Mouse (Mus musculus) forebrain, embryonic 14.5 days (tissue): ENCODE results near the gene Pno1. TPM values are rescaled to one million over a fixed set of nuclear protein-coding genes. Genes with fewer than 3 reads are reported as not detected.

Source experiments
- ATAC-seq: fragments of 200-750 bp; cut with Nextera tagmentation; 2 replicates; pipeline ENCODE4 v1.8.0; 2017; ENCODE audit warnings: mild to moderate bottlenecking, moderate library complexity
- DNase-seq: peaks from one replicate; pipeline ENCODE4 v3.0.0-alpha.2; 2015; ENCODE audit warnings: low spot score
- H3K27ac ChIP-seq: fragments of 300-500 bp; sonication (generic); 2 replicates; pipeline ENCODE4 v1.5.1; 2014; ENCODE audit warnings: low read depth, mild to moderate bottlenecking, control low read depth, low read length, moderate library complexity
- H3K27me3 ChIP-seq: fragments of 300-500 bp; sonication (generic); replicated peaks from 2 replicates; pipeline ENCODE4 v1.6.1; 2014; ENCODE audit warnings: low read length, control low read depth, mixed read lengths; ENCODE audit not compliant: control insufficient read depth, insufficient read depth
- H3K36me3 ChIP-seq: fragments of 300-500 bp; sonication (generic); 2 replicates; pipeline ENCODE4 v1.6.1; 2014; ENCODE audit warnings: low read length, control low read depth; ENCODE audit not compliant: control insufficient read depth, insufficient read depth
- H3K4me1 ChIP-seq: fragments of 300-500 bp; sonication (generic); 2 replicates; pipeline ENCODE4 v1.6.1; 2014; ENCODE audit warnings: antibody characterized with exemption, low read length, control low read depth; ENCODE audit not compliant: control insufficient read depth, insufficient read depth
- H3K4me2 ChIP-seq: fragments of 300-500 bp; sonication (generic); 2 replicates; pipeline ENCODE4 v1.6.1; 2014; ENCODE audit warnings: mild to moderate bottlenecking, control low read depth, low read length
- H3K4me3 ChIP-seq: fragments of 300-500 bp; sonication (generic); 2 replicates; pipeline ENCODE4 v1.5.1; 2014; ENCODE audit warnings: low read depth, low read length, control low read depth
- H3K9ac ChIP-seq: fragments of 300-500 bp; sonication (generic); 2 replicates; pipeline ENCODE4 v1.6.1; 2014; ENCODE audit warnings: mild to moderate bottlenecking, low read length, control low read depth, moderate library complexity
- H3K9me3 ChIP-seq: fragments of 300-500 bp; sonication (generic); replicated peaks from 2 replicates; pipeline ENCODE4 v1.6.1; 2016; ENCODE audit warnings: low read length, control low read depth, mixed read lengths; ENCODE audit not compliant: control insufficient read depth
- WGBS: fragments of 180-500 bp; shearing (Covaris S2); extraction: QIAGEN DNeasy Blood & Tissue Kit; methylation state at CpG from one replicate; pipeline ENCODE4 v1.1.7; 2014; 5-methylcytosine and 5-hydroxymethylcytosine counted together
- polyA plus RNA-seq: library from polyadenylated mRNA; unstranded; fragments of >200 nt; fragmentation: Nextera tagmentation; extraction: Ambion mirVana; gene quantifications from 2 replicates; pipeline ENCODE4 v1.2.1, GENCODE M21; 2014

The Pno1 gene
- polyA plus RNA-seq, 1 experiment from 2014 or later, result 50.2 TPM

- DNase-seq (no peak), ATAC-seq (no peak)
- Histone ChIP-seq H3K27me3 (no peaks in the 10 kb centered on the region), H3K36me3 (0 out of 2 replicates have a peak, but pooled peaks cover 3% of the 10 kb centered on the region), H3K4me3 (no peak overlapping the region), H3K4me1 (no peaks in the 10 kb centered on the region), H3K9ac (no peak overlapping the region), H3K9me3 (no peaks in the 10 kb centered on the region), H3K4me2 (no peak overlapping the region), H3K27ac (no peak overlapping the region)
- WGBS, result 73% methylated on average over 3 of the region's 3 CpGs
Observed at GRCm38 (mm10) chr11:17188786-17189185, 22.6 kb downstream of the Pno1 start.

- DNase-seq (no peak), ATAC-seq (no peak)
- H3K4me1 ChIP-seq, result no peaks in the 10 kb centered on the region
- 0 out of 2 replicates have a peak, but pooled peaks cover 3% of the 10 kb centered on the region for H3K36me3 ChIP-seq
- 77% methylated on average over 3 of the region's 3 CpGs for WGBS
- H3K27me3 ChIP-seq, result no peaks in the 10 kb centered on the region
- no peaks in the 10 kb centered on the region for H3K9me3 ChIP-seq
- H3K27ac ChIP-seq, result no peak overlapping the region
- no peak overlapping the region for H3K9ac ChIP-seq
- H3K4me2 ChIP-seq, result no peak overlapping the region
- no peak overlapping the region for H3K4me3 ChIP-seq
Observed at GRCm38 (mm10) chr11:17187649-17188048, 23.7 kb downstream of the Pno1 start.

- Histone ChIP-seq H3K4me1 (no peaks in the 10 kb centered on the region; the same call in 1 of the 2 replicates), H3K36me3 (no peaks in the 10 kb centered on the region), H3K9ac (no peak overlapping the region), H3K4me2 (no peak overlapping the region), H3K27ac (no peak overlapping the region), H3K9me3 (no peaks in the 10 kb centered on the region), H3K4me3 (no peak overlapping the region), H3K27me3 (no peaks in the 10 kb centered on the region)
- ATAC-seq, result no peak
- DNase-seq, result no peak
- whole genome bisulfite sequencing, result 90% methylated on average over 2 of the region's 2 CpGs
Observed at GRCm38 (mm10) chr11:17183165-17183564, 28.2 kb downstream of the Pno1 start.

DNA sequence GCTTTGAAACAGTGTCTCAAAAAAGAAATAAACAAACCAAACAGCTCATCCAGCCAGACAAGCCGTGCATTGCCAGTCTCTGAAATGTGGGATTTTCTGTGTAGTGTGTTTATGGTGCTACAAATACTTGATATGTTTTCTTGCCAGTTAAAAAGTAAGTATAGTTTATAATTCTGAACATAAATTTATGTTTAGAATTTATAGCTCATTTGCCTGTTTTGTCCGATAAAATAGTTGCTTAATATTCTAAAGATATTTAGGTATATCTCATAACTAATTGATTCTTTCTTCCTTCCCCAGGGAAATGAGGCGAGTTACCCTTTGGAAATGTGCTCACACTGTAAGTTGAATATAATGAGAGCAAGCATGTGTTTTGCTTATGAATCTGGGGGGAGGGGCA, 29.6 kb downstream of the Pno1 start, which contains the start of gene Wdr92:
Gene Wdr92 (plus strand): TSS at position 301 of the 400 bp plus-strand sequence.
- DNase-seq (no peak), ATAC-seq (no peak)
- Histone ChIP-seq H3K27ac (no peak within 1 kb of the TSS), H3K36me3 (no peaks in the 10 kb centered on the region), H3K27me3 (no peaks in the 10 kb centered on the region), H3K9ac (no peak within 1 kb of the TSS), H3K4me2 (no peak within 1 kb of the TSS), H3K4me3 (no peak within 1 kb of the TSS), H3K4me1 (no peaks in the 10 kb centered on the region; the same call in 1 of the 2 replicates), H3K9me3 (no peaks in the 10 kb centered on the region)
- WGBS, result 85% methylated on average over 3 of the region's 3 CpGs

DNA sequence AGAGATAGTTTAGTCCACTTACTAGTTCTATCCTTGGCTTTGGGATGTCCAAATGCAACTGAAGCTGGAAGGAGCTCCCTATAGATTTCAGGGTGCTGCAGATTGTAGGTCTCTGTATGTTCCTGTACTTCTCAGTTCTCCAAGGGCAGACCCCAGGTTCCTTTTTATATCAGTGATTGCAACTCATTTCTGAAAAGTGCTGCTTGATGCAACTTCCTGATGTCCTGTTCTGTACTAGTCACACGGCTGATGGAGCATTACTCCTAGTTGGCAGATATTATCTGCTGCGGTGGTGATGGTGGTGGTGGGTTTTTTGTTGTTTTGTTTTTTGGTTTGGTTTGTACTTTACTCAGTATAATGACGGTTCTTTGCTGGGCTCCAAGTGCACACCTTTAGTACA, 30.6 kb downstream of the Pno1 start:
- Histone ChIP-seq H3K9ac (no peak overlapping the region), H3K36me3 (no peaks in the 10 kb centered on the region), H3K9me3 (no peaks in the 10 kb centered on the region), H3K4me3 (no peak overlapping the region), H3K4me1 (no peaks in the 10 kb centered on the region; the same call in 1 of the 2 replicates), H3K27me3 (no peaks in the 10 kb centered on the region), H3K27ac (no peak overlapping the region), H3K4me2 (no peak overlapping the region)
- DNase-seq, result no peak
- WGBS, result 92% methylated on average over 3 of the region's 3 CpGs
- no peak for ATAC-seq

DNA sequence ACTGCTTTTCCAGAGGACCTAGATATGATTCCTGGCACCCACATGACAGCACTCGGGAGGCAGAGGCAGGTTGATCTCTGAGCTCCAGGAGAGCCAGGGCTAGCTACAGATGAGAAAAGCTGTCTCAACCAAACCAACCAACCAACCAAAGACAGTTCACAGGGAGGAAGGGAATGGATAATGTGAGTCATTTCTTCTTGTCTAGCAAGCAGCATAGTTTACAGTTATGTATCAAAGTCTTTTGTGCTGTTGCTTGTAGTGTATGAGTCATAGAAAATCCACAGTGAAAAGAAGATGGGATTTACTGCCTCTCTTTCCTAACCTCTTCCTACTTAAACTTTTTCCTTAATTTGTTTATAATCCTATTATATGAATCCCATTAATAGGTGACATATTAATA, 34.7 kb downstream of the Pno1 start:
- Histone ChIP-seq H3K9me3 (no peaks in the 10 kb centered on the region), H3K4me1 (no peaks in the 10 kb centered on the region; the same call in 1 of the 2 replicates), H3K27me3 (no peaks in the 10 kb centered on the region), H3K9ac (no peak overlapping the region), H3K4me3 (no peak overlapping the region), H3K36me3 (0 out of 2 replicates have a peak, but pooled peaks cover 3% of the 10 kb centered on the region), H3K27ac (no peak overlapping the region), H3K4me2 (no peak overlapping the region)
- no peak for DNase-seq
- ATAC-seq, result no peak
- 96% methylated on average over 1 of the region's 1 CpGs for WGBS

DNA sequence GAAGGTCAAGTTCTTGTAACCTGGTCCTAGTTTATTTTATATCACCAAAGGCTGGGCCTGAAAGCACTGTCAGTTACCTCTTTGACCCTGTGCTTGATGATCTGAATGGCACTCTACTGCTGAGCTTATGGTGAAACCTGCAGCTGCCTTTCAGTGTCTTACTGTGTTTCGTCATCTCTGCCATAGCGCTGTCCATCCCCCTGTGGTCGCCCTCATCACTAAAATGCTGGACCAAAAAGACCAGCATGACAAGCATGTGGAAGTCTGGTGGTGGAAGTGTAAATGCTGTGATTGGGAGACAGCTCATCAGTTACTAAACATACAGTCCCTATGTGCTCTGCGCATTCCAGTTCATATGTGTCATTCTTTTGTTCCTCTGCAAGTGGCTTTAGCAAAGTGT, 39.1 kb downstream of the Pno1 start:
- ATAC-seq (no peak), DNase-seq (no peak)
- Histone ChIP-seq H3K4me1 (no peaks in the 10 kb centered on the region), H3K9me3 (no peaks in the 10 kb centered on the region), H3K27ac (no peak overlapping the region), H3K9ac (no peak overlapping the region), H3K4me2 (no peak overlapping the region), H3K36me3 (0 out of 2 replicates have a peak, but pooled peaks cover 3% of the 10 kb centered on the region), H3K4me3 (no peak overlapping the region), H3K27me3 (no peaks in the 10 kb centered on the region)
- WGBS, result 97% methylated on average over 4 of the region's 4 CpGs

- no peaks in the 10 kb centered on the region for H3K4me1 ChIP-seq
- no peaks in the 10 kb centered on the region for H3K27me3 ChIP-seq
- no peak for ATAC-seq
- no peak overlapping the region for H3K4me2 ChIP-seq
- 0 out of 2 replicates have a peak, but pooled peaks cover 3% of the 10 kb centered on the region for H3K36me3 ChIP-seq
- H3K4me3 ChIP-seq, result no peak overlapping the region
- no peak overlapping the region for H3K27ac ChIP-seq
- 98% methylated on average over 1 of the region's 1 CpGs for WGBS
- H3K9ac ChIP-seq, result no peak overlapping the region
- no peak for DNase-seq
- H3K9me3 ChIP-seq, result no peaks in the 10 kb centered on the region
Observed at GRCm38 (mm10) chr11:17170938-17171729, 40.2 kb downstream of the Pno1 start.

DNA sequence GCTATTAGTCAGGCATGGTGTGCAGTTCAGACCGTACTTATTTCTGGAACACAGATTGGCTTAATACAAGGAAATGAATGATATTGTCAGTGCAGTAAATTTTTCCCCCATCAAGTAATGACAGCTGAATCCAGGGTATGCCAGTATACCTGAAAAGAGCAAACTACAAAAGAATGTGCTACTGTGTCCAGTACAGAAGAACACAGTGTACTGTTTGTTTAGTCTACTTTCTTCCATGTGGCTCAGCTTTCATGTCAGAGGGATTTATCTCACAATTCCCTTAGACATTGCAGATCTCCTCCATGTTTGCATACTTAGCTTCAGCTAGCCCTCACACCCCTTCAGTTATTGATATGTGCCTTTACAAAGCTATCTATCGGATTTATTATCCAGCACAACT, 42.1 kb downstream of the Pno1 start:
- Histone ChIP-seq H3K9ac (no peak overlapping the region), H3K27me3 (no peaks in the 10 kb centered on the region), H3K36me3 (0 out of 2 replicates have a peak, but pooled peaks cover 3% of the 10 kb centered on the region), H3K4me1 (no peaks in the 10 kb centered on the region), H3K4me3 (no peak overlapping the region), H3K4me2 (no peak overlapping the region), H3K9me3 (no peaks in the 10 kb centered on the region), H3K27ac (no peak overlapping the region)
- WGBS, result 87% methylated on average over 2 of the region's 2 CpGs
- no peak for ATAC-seq
- no peak for DNase-seq
